Mouse (Mus musculus): ENCODE measurements at regions not wholly inside any gene's neighbourhood (a gene's known extent, or its start where the extent isn't known, plus 50 kb on each side); places are given as distances from the start of the nearest gene placed in this dataset.

DNA sequence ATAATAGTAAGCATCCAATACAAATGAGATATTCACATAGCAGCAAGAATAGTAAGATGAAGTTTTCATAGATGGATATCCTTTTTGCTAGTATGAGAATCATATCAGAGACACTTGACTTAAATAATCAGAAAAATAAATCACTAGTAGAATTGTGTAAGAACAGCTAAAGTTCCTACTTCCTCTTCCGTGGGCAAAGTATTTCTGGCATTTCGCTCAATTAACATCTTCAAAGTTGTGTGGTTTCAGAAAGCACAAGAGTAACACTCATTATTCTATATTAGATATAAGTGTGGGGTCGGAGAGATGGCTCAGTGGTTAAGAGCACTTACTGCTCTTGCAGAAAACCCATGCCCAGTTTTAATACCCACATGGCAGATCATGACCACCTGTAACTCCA lies 197.4 kb downstream of the Phlda1 start:
- TF ChIP-seq CTCF (IDR thresholded peaks at IDR 0.05; ENCODE audit: low read depth, low read length) (no peak), POLR2A (IDR thresholded peaks at IDR 0.05; ENCODE audit: borderline replicate concordance, low read depth, low read length) (no peak)

All from bone marrow macrophage, adult 2 months (primary cell).